Mouse (Mus musculus) macrophage (primary cell): ENCODE data around the gene Atg16l1. TPM values are rescaled to one million over a fixed set of nuclear protein-coding genes. Genes with fewer than 3 reads are reported as not detected.
A peak's percentile ranks its signal among the peaks of the same experiment; 100 is the strongest.
"Not testable (repeated sequence)": the region's sequence is repeated elsewhere in the genome, so short reads cannot be mapped to it uniquely, and the experiment has no call there.

ENCODE experiments used
- H3K27ac ChIP-seq: fragments of 350-480 bp; formaldehyde crosslinking; 2 replicates; pipeline ENCODE4 v1.9.0; 2021
- H3K36me3 ChIP-seq: fragments of 350-480 bp; formaldehyde crosslinking; 2 replicates; pipeline ENCODE4 v1.9.0; 2021; ENCODE audit errors: inconsistent target
- H3K4me3 ChIP-seq: fragments of 350-480 bp; formaldehyde crosslinking; 2 replicates; pipeline ENCODE4 v1.9.0; 2021; ENCODE audit errors: inconsistent target
- H3K79me2 ChIP-seq: fragments of 350-480 bp; formaldehyde crosslinking; 2 replicates; pipeline ENCODE4 v1.9.0; 2021; ENCODE audit errors: inconsistent target
- WGBS: methylation state at CpG from one replicate; pipeline ENCODE4 v1.1.7; 2026; ENCODE audit warnings: inconsistent platforms; ENCODE audit not compliant: missing documents; 5-methylcytosine and 5-hydroxymethylcytosine counted together
- polyA plus RNA-seq: library from polyadenylated mRNA; stranded (reverse); fragments of 250-400 nt; gene quantifications from 3 replicates; pipeline ENCODE4 v1.2.4, GENCODE M21; 2018; ENCODE audit warnings: inconsistent platforms

Atg16l1 gene
- polyA plus RNA-seq, 1 experiment from 2014 or later: 11.7 TPM

GRCm38 (mm10) chr1:87792438-87793137, 36.9 kb downstream of the Atg16l1 start:
- Histone ChIP-seq H3K4me3 (no peak overlapping the region), H3K79me2 (no peaks in the 10 kb centered on the region; the same call in 1 of the 2 replicates), H3K36me3 (peaks cover 43% of the 10 kb centered on the region), H3K27ac (peak overlapping the region; percentile 75)
- WGBS: 48% methylated on average over 4 of the region's 4 CpGs

DNA sequence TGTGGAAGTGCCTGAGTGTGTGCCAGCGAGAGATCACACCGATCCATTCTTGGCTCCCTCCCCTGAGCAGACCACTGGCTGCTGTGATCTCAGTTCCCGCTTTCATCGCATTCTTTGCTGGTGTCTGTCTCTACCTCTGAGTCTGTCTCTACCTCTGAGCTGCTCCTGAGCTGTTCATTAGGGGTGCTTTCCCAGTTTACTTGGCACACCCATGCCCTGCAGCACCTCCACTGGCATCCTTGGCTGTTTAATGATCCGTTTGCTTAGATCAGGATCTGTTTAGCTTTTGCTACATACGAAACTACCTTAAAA, 37.4 kb downstream of the Atg16l1 start:
- peaks cover 41% of the 10 kb centered on the region for H3K36me3 ChIP-seq
- no peak overlapping the region for H3K4me3 ChIP-seq
- WGBS: 90% methylated on average over 6 of the region's 6 CpGs
- H3K79me2 ChIP-seq: no peaks in the 10 kb centered on the region; the same call in 1 of the 2 replicates
- peak overlapping the region; percentile 75 for H3K27ac ChIP-seq

DNA sequence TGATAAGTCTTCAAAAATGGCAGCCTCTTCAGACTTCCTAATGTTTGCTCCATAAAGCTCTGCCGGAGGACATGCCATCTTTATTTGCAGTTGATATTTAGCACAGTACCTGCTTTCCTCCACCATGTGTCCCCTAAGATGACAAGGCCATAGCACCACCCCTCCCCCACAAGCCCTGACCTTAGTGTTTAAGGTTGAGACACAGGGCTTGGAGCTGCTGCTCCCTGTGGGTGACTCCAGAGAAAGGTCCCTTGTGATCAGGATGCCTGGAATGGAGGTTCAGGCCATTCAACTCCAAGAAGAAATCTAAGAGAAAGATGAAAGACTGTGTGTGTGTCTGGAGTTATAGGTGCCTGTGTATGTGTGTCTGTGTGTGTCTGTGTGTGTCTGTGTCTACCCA, 42.0 kb downstream of the Atg16l1 start:
- no peak overlapping the region for H3K4me3 ChIP-seq
- peaks cover 11% of the 10 kb centered on the region; the same call in 1 of the 2 replicates for H3K36me3 ChIP-seq
- H3K79me2 ChIP-seq: no peaks in the 10 kb centered on the region; the same call in 1 of the 2 replicates
- H3K27ac ChIP-seq: no peak overlapping the region
- 100% methylated on average over 1 of the region's 1 CpGs for WGBS

DNA sequence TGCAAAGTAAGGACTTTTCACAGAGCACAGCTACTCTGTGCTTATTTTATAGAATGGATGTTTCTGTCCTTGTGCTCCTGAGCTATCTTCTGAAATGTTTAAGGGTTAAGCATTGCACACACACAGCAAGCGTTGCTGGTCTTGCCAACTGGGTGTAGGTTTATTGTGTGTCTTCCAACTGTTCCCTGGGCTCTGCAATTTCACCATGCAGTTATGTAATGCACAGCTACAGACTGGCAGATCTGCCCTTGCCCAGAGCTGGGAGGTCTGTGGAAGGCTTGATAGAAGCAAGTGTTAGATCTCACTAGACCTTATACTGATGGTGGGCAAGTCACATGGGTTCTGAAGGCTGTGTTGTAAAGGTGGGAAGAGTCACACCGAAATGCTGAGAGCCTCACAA, 42.6 kb downstream of the Atg16l1 start:
- Histone ChIP-seq H3K27ac (no peak overlapping the region), H3K36me3 (peaks cover 11% of the 10 kb centered on the region; the same call in 1 of the 2 replicates), H3K79me2 (no peaks in the 10 kb centered on the region; the same call in 1 of the 2 replicates), H3K4me3 (no peak overlapping the region)
- WGBS: 75% methylated on average over 2 of the region's 2 CpGs

DNA sequence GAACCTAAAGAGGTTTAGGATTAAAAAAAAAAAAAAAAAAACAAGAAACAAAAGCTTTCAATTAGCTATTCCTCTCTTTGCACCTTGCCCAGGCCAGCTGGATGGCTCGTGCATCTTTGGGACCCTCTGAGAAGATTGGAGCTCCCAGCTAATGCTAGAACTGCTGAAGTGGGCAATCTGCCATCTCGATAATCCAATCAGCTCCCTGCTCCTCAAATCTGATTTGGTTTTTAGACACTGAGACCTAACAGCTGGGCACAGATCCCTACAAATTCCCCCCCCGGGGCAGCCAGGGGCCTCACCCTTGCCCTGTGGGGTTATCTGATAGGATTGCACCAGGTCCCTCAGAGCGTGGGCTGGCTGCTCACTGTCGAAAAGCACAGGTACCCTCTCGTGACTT, 47.9 kb downstream of the Atg16l1 start, which contains the start of gene Sag:
TSS of gene Sag (plus strand) at position 105 of the 400 bp plus-strand sequence.
- Histone ChIP-seq H3K27ac (peak within 1 kb of the TSS; percentile 51), H3K4me3 (no peak within 1 kb of the TSS)
- 96% methylated on average over 6 of the region's 6 CpGs for WGBS

DNA sequence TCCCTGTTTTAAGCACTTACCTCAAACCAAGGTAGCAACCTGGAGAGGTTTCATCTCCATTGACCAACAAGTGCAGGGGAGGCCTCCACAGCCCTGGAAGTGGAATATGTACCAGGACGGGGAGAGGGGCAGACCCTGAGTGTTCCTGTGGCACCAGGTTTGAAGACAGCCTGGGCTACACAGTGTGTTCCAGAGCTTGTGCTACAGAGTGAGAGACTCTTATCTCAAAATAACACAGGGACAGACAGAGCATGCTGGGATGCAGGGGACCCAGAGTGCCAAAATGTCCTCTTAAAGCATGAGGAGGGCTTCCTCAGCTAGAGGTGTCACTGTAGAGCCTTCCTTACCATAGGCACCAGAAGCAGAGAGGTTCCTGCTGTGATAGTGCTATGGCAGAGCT, 52.1 kb downstream of the Atg16l1 start:
- no peaks in the 10 kb centered on the region for H3K36me3 ChIP-seq
- WGBS: 100% methylated on average over 1 of the region's 1 CpGs
- H3K79me2 ChIP-seq: no peaks in the 10 kb centered on the region
- no peak overlapping the region for H3K27ac ChIP-seq
- H3K4me3 ChIP-seq: no peak overlapping the region

More for the DNA sequence above, 47.9 kb downstream of the Atg16l1 start, which contains the start of gene Sag:
- Histone ChIP-seq H3K79me2 (no peaks in the 10 kb centered on the region), H3K36me3 (no peaks in the 10 kb centered on the region)

DNA sequence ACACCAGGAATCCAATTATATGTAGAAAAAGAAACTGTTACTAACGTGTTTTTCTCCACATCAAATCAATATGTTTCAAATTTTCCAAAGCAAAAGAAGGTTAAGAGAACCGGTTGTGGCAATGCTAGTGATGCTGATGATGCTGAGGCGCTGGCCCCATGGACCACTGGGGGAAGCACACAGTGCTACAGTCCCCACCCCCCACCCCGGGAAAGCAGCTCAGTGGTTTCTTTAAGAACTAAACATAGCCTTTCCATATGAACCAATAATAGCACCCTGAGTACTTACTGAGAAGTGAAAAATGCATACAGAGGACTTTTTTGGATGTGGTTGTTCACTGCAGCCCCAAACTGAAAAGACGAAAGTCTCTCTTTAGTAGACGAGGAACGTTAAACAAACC, 55.7 kb downstream of the Atg16l1 start:
- H3K36me3 ChIP-seq: no peaks in the 10 kb centered on the region
- H3K79me2 ChIP-seq: no peaks in the 10 kb centered on the region
- no peak overlapping the region for H3K4me3 ChIP-seq
- WGBS: 38% methylated on average over 6 of the region's 7 CpGs
- peak overlapping the region; percentile 61 for H3K27ac ChIP-seq

DNA sequence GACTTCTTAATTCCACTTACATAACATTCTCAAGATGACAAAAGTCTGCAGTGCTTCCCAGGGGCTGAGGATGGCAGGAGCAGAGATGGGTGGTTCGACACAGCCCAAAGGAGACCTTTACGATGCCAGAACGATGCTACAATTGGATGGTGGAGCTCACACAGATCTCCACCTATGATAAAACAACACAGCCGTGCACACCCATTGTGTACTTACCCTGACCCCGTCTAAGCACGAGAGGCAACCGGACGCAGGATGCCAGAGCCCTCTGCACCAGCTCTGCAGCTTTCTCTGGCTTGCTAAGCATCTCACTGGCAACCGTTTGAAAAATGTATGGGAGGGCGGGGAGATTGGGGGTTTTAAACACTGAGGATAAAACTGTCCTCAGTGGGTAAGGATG, 56.4 kb downstream of the Atg16l1 start:
- Histone ChIP-seq H3K36me3 (no peaks in the 10 kb centered on the region), H3K27ac (peak overlapping the region; percentile 61), H3K79me2 (no peaks in the 10 kb centered on the region), H3K4me3 (no peak overlapping the region)
- 97% methylated on average over 10 of the region's 10 CpGs for WGBS

DNA sequence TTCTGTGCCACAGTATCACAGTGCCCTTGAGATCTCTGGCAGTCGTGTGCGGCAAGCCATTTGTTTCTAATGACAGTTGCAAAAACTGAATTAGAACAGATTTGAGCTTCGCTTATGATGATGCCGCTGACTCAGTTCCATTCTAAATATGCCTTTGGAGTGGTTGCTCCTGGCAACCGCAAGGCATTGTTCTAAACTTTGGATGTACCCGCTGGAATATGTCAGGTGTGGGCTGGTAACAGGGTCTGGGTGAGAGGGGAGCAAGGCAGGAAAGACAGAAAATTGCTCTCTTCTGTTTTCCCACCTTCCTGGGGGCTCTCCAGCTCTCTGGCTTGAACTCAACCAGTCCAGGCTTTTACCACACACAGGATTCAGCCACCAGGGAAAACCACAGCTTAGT, 57.5 kb downstream of the Atg16l1 start:
- 94% methylated on average over 6 of the region's 6 CpGs for WGBS
- Histone ChIP-seq H3K36me3 (no peaks in the 10 kb centered on the region), H3K27ac (0 out of 2 replicates have a peak overlapping the region, but pooled peaks have one; percentile 46), H3K79me2 (no peaks in the 10 kb centered on the region), H3K4me3 (no peak overlapping the region)

- Histone ChIP-seq H3K36me3 (no peaks in the 10 kb centered on the region), H3K4me3 (no peak overlapping the region), H3K79me2 (no peaks in the 10 kb centered on the region), H3K27ac (peak overlapping the region; percentile 46)
- WGBS: 23% methylated on average over 7 of the region's 7 CpGs
Observed at GRCm38 (mm10) chr1:87813681-87814080, 58.0 kb downstream of the Atg16l1 start.

DNA sequence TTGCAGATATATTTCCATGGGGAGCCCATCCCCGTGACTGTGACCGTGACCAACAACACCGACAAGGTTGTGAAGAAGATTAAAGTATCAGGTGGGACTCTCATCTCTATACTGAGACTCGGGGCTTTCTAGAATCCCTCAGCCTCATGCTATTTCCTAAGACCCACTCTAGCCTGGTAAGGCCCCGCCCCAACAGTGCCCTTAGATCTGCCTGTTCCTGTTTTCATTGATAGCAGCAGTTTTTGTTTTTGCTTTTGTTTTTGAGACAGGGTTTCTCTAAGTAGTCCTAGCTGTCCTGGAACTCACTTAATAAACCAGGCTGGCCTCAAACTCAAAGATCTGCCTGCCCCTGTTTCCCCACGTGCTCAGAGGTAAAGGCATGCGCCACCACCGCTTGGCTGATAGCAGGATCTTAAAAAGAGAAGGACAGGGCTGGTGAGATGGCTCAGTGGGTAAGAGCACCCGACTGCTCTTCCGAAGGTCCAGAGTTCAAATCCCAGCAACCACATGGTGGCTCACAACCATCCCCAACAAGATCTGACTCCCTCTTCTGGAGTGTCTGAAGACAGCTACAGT, 68.8 kb downstream of the Atg16l1 start:
- H3K36me3 ChIP-seq: no peaks in the 10 kb centered on the region
- 77% methylated on average over 8 of the region's 10 CpGs for WGBS
- H3K79me2 ChIP-seq: no peaks in the 10 kb centered on the region
- H3K4me3 ChIP-seq: no peak overlapping the region
- H3K27ac ChIP-seq: no peak overlapping the region

GRCm38 (mm10) chr1:87825281-87825680, 69.6 kb downstream of the Atg16l1 start:
- Histone ChIP-seq H3K27ac (no peak overlapping the region), H3K4me3 (no peak overlapping the region), H3K36me3 (no peaks in the 10 kb centered on the region), H3K79me2 (no peaks in the 10 kb centered on the region)
- WGBS: 100% methylated on average over 5 of the region's 5 CpGs

- H3K79me2 ChIP-seq: no peaks in the 10 kb centered on the region
- H3K27ac ChIP-seq: no peak overlapping the region
- no peak overlapping the region for H3K4me3 ChIP-seq
- H3K36me3 ChIP-seq: no peaks in the 10 kb centered on the region
- WGBS: 97% methylated on average over 6 of the region's 6 CpGs
Observed at GRCm38 (mm10) chr1:87825991-87826390, 70.3 kb downstream of the Atg16l1 start.

DNA sequence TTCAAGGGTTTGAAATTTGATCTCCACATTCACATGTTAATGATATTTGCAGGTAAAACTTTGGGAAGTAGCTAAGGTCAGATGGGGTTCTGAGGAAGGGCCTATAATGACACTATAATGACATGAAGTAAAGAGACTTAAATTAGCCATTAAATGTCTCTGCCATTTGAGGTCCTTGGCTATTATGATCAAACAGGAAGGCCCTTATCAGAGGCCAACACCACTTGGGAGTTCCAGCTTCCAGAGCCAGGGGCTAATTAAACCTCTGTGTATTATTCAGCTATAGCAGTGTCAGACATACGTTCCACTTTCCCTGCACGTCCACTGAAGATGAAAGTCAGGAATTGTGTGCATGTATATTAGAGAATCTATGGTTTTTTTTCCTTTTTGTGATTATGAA, 70.8 kb downstream of the Atg16l1 start:
- Histone ChIP-seq H3K4me3 (no peak overlapping the region), H3K36me3 (no peaks in the 10 kb centered on the region), H3K79me2 (no peaks in the 10 kb centered on the region), H3K27ac (no peak overlapping the region)
- 100% methylated on average over 2 of the region's 2 CpGs for WGBS

DNA sequence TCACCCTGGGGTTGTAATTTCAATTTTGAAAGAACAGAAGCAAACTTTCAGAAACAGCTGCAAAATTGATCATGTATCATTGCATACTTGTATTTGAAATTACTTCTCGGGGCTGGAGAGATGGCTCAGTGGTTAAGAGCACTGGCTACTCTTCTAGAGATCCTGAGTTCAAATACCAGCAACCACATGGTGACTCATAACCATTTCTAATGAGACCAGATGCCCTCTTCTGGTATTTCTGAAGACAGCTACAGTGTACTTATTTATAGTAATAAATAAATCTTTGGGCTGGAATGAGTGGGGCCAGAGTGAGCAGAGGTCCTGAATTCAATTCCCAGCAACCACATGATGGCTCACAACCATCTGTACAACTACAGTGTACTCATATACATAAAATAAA, 71.8 kb downstream of the Atg16l1 start:
- H3K36me3 ChIP-seq, H3K4me3 ChIP-seq, H3K79me2 ChIP-seq: not testable (repeated sequence)
- 100% methylated on average over 1 of the region's 1 CpGs for WGBS
- H3K27ac ChIP-seq: peak overlapping the region; percentile 95
